Mouse (Mus musculus) adrenal gland, postnatal 36 days (tissue): ENCODE measurements around the gene Cd3d. TPM values are rescaled to one million over a fixed set of nuclear protein-coding genes. Genes with fewer than 3 reads are reported as not detected.

Experiments
- total RNA-seq, 2 experiments: library from RNA; stranded (reverse); gene quantifications; 2 replicates each; pipeline ENCODE4 v1.2.3; 2021

Gene Cd3d
- total RNA-seq, 2 experiments from 2014 or later, result 1.5 TPM; not detected in 1

Other genes starting within 250 kb of the Cd3d start
- 10 to 100 TPM; 41.2 to 48.9 TPM for gene Phldb1, start 246.6 kb upstream of the Cd3d start, total RNA-seq
- 100 to 1,000 TPM; 173 to 185 TPM for gene Arcn1, start 213.9 kb upstream of the Cd3d start, total RNA-seq
- gene Ift46, start 213.9 kb upstream of the Cd3d start, total RNA-seq, result 10 to 100 TPM; 68.9 to 97.6 TPM
- gene Tmem25, start 182.5 kb upstream of the Cd3d start, total RNA-seq, result 1 to 10 TPM; 2.2 to 8.8 TPM
- 1 to 10 TPM; 1.2 to 4.1 TPM for gene Ttc36, start 178.7 kb upstream of the Cd3d start, total RNA-seq
- 10 to 100 TPM; 31.9 to 38.3 TPM for gene Kmt2a, start 100.5 kb upstream of the Cd3d start, total RNA-seq
- gene Atp5l, start 61.0 kb upstream of the Cd3d start, total RNA-seq, result 100 to 1,000 TPM; 605 to 637 TPM
- gene Ube4a, start 16.2 kb upstream of the Cd3d start, total RNA-seq, result 100 to 1,000 TPM in 1 of 2 experiments, 10 to 100 TPM in 1; 97.9 to 105 TPM
- gene Cd3g, start 1.4 kb upstream of the Cd3d start, total RNA-seq, result under 1 TPM in 1 of 2 experiments, not detected in 1; 0.30 TPM
- under 1 TPM in 1 of 2 experiments, not detected in 1; 0.60 TPM for gene Cd3e, start 27.8 kb downstream of the Cd3d start, total RNA-seq
- 10 to 100 TPM in 1 of 2 experiments, 1 to 10 TPM in 1; 8.3 to 10.4 TPM for gene Mpzl2, start 58.0 kb downstream of the Cd3d start, total RNA-seq
- gene Mpzl3, start 73.4 kb downstream of the Cd3d start, total RNA-seq, result 10 to 100 TPM in 1 of 2 experiments, 1 to 10 TPM in 1; 5.3 to 12.2 TPM
- gene Jaml, start 97.4 kb downstream of the Cd3d start, total RNA-seq, result 1 to 10 TPM; 1.9 to 3.1 TPM
- 10 to 100 TPM; 10.6 to 15.7 TPM for gene Scn2b, start 136.0 kb downstream of the Cd3d start, total RNA-seq
- gene Scn4b, start 156.6 kb downstream of the Cd3d start, total RNA-seq, result under 1 TPM; 0.60 to 0.66 TPM
- under 1 TPM in 1 of 2 experiments, not detected in 1; 0.36 TPM for gene BC049352, start 200.2 kb downstream of the Cd3d start, total RNA-seq
- gene Tmprss4, start 222.3 kb downstream of the Cd3d start, total RNA-seq, result not detected